Mouse (Mus musculus) hindbrain, embryonic 13.5 days (tissue): Measurements from ENCODE around the gene Itpr2. TPM values are rescaled to one million over a fixed set of nuclear protein-coding genes. Genes with fewer than 3 reads are reported as not detected.

Experiments used
- ATAC-seq: fragments of 200-750 bp; cut with Nextera tagmentation; 2 replicates; pipeline ENCODE4 v1.8.0; 2017; ENCODE audit warnings: moderate TSS enrichment; ENCODE audit not compliant: low FRiP score
- H3K27ac ChIP-seq: fragments of 300-500 bp; sonication (generic); 2 replicates; pipeline ENCODE4 v1.5.1; 2015; ENCODE audit warnings: inconsistent platforms, mild to moderate bottlenecking, moderate library complexity
- H3K27me3 ChIP-seq: fragments of 300-500 bp; sonication (generic); 2 replicates; pipeline ENCODE4 v1.6.1; 2015; ENCODE audit warnings: mild to moderate bottlenecking, inconsistent platforms
- H3K36me3 ChIP-seq: fragments of 300-500 bp; sonication (generic); 2 replicates; pipeline ENCODE4 v1.6.1; 2015; ENCODE audit warnings: mild to moderate bottlenecking, inconsistent platforms
- H3K4me1 ChIP-seq: fragments of 300-500 bp; sonication (generic); replicated peaks from 2 replicates; pipeline ENCODE4 v1.6.1; 2015; ENCODE audit warnings: inconsistent platforms
- H3K4me2 ChIP-seq: fragments of 300-500 bp; sonication (generic); 2 replicates; pipeline ENCODE4 v1.6.1; 2015; ENCODE audit warnings: inconsistent platforms, mild to moderate bottlenecking, moderate library complexity
- H3K4me3 ChIP-seq: fragments of 300-500 bp; sonication (generic); 2 replicates; pipeline ENCODE4 v1.5.1; 2015; ENCODE audit warnings: mild to moderate bottlenecking, inconsistent platforms
- H3K9ac ChIP-seq: fragments of 300-500 bp; sonication (generic); 2 replicates; pipeline ENCODE4 v1.6.1; 2015; ENCODE audit warnings: mild to moderate bottlenecking, inconsistent platforms
- H3K9me3 ChIP-seq: fragments of 300-500 bp; sonication (generic); 2 replicates; pipeline ENCODE4 v1.6.1; 2016; ENCODE audit warnings: inconsistent platforms
- WGBS: fragments of 180-500 bp; shearing (Covaris S2); methylation state at CpG from one replicate; pipeline ENCODE4 v1.1.7; 2015; 5-methylcytosine and 5-hydroxymethylcytosine counted together
- polyA plus RNA-seq: library from polyadenylated mRNA; unstranded; fragments of >200 nt; fragmentation: Nextera tagmentation; extraction: Ambion mirVana; gene quantifications from 2 replicates; pipeline ENCODE4 v1.2.1, GENCODE M21; 2015

The Itpr2 gene
- polyA plus RNA-seq, 1 experiment from 2014 or later: 5.5 TPM

DNA sequence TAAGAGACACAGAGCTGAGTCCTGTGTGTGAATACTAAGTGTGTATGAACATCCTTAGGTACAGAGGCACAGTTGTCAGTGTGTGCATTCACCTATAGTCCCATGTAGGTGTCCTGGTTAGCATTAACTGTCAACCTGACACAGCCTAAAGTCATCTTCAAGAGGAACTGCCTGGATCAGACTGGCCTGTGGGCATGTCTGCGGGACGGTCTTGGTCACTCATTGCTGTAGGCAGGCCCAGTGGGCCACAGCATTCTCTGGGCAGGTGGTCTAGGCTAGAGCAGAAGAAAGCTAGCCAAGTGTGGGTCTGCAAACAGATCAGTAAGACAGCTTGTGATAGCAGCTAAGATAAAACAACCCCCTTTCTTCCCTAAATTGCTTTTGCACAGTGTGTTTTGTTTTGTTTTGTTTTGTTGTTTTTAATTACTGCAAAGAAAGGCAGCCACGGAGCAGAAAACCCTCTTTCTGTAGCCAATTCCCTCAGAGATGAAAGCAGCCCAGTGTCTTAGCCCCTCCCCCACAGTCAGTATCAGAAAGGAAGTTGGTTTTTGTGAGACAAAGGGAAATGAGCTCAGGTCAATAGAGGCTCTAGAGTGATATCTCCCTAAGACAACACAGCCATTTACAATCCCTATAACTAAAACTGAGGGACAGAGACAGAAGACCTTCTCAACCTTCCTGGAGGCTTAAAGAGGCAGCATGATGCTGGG, 422.1 kb downstream of the Itpr2 start:
- no peak for ATAC-seq
- no peak overlapping the region for H3K4me2 ChIP-seq
- H3K4me1 ChIP-seq: peaks cover 18% of the 10 kb centered on the region
- peaks cover 7% of the 10 kb centered on the region; the same call in 1 of the 2 replicates for H3K9me3 ChIP-seq
- no peaks in the 10 kb centered on the region for H3K36me3 ChIP-seq
- no peak overlapping the region for H3K27ac ChIP-seq
- H3K4me3 ChIP-seq: no peak overlapping the region
- WGBS: 49% methylated on average over 3 of the region's 3 CpGs
- H3K27me3 ChIP-seq: no peaks in the 10 kb centered on the region
- H3K9ac ChIP-seq: no peak overlapping the region

DNA sequence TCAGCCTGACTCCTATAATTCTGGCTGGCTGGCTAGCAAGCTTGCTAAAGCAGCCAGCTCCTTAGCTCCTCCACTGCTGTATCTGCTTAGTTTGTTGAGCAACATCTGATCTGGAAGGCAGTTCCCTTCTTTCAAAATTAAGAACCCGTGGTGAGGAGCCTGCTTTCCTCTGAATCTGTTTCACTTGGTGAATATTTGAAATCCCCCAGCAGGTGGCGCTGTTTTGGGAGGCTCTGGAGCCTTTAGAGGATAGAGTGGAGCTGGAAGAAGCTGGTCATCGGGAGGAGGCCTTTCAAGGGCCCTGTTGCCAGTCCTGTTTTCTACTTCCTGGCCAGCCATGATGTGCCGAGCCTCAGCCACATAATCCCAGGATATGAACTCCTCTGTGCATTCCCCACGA, 422.8 kb downstream of the Itpr2 start:
- no peak for ATAC-seq
- Histone ChIP-seq H3K9me3 (peaks cover 7% of the 10 kb centered on the region; the same call in 1 of the 2 replicates), H3K4me2 (no peak overlapping the region), H3K4me3 (no peak overlapping the region), H3K36me3 (no peaks in the 10 kb centered on the region), H3K4me1 (peaks cover 18% of the 10 kb centered on the region), H3K9ac (no peak overlapping the region), H3K27me3 (no peaks in the 10 kb centered on the region), H3K27ac (no peak overlapping the region)
- 50% methylated on average over 5 of the region's 5 CpGs for WGBS

DNA sequence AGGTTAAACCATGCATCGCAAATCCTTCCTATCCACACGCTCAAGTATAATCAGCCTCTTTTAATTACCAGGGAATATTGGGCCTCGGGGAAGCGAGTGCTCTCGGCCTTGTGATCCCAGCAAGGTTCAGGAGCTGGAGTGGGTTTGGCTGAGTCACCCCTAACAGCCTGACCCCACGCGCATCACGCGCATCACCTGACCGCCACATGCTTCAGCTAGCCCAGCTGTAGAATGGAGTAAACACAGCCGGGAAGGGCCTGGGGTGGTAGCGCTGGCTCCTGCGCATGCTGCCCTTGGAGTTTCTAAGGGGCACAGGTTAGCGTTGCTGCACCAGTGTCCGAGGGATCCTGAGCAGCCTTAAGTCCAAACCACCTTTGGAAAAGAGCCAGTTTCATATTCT, 423.9 kb downstream of the Itpr2 start:
- whole genome bisulfite sequencing: 88% methylated on average over 15 of the region's 15 CpGs
- Histone ChIP-seq H3K27me3 (no peaks in the 10 kb centered on the region), H3K27ac (no peak overlapping the region), H3K4me1 (peaks cover 15% of the 10 kb centered on the region), H3K9me3 (peaks cover 12% of the 10 kb centered on the region), H3K36me3 (no peaks in the 10 kb centered on the region), H3K4me3 (no peak overlapping the region), H3K4me2 (no peak overlapping the region), H3K9ac (no peak overlapping the region)
- ATAC-seq: no peak

DNA sequence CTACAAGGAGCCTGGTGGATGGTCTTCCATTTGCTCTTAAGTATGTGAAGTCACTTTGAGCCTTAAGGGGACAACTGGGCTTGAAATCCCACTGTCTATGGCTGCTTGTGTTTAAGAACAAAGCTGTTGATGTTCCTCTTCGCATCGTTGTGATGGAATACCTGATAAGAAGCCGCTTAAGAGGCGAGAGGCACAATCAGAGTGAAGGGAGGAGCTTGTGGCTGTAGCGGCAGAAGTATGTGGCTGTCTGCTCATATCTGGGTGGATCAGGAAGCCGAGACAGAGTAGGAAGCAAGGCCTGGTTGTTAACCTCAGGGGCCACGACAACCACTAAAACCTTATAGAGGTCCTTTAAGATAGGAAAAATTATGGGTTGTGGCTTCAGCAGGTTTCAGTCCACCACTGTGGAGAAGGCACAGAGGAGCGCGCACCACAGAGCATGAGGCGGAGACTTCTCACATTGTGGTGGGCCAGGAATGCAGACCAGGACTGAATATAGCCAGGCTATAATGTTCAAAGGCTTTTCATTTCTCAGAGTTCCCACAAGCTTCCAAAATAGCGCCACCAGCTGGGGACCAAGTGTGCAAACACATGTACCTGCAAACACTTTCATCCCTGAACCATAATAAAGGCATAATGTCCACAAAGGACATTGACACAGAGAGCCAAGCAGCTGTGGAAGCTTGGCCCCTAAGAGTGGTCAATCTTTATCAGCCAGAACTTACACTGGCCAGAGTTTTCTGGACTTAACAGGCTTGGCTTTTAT, 424.7 kb downstream of the Itpr2 start:
- Histone ChIP-seq H3K9me3 (peaks cover 12% of the 10 kb centered on the region), H3K4me2 (no peak overlapping the region), H3K27me3 (no peaks in the 10 kb centered on the region), H3K4me1 (peaks cover 10% of the 10 kb centered on the region), H3K36me3 (no peaks in the 10 kb centered on the region), H3K4me3 (no peak overlapping the region), H3K27ac (no peak overlapping the region), H3K9ac (no peak overlapping the region)
- WGBS: 87% methylated on average over 11 of the region's 11 CpGs
- ATAC-seq: no peak

DNA sequence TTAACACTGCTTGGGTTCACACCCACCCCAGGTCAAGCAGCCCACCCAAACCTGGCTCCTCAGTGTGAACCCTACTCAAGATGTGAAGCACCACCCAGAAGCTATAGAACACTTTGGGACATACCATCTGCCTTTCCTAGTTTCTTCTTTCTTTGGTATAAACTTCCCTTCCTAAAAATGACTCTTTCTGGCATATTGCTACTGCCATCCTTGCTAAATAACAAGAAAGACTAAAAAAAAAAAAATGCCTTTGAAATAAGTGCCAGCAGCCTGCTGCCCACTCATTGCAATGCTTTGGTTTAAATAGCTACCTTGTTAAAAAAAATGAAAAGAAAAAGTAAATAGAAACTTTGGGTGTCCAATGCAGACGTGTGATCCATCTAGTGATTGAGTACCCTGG, 429.2 kb downstream of the Itpr2 start:
- Histone ChIP-seq H3K9me3 (peaks cover 12% of the 10 kb centered on the region), H3K4me3 (no peak overlapping the region), H3K36me3 (no peaks in the 10 kb centered on the region), H3K9ac (no peak overlapping the region), H3K4me1 (no peaks in the 10 kb centered on the region), H3K27ac (no peak overlapping the region), H3K4me2 (no peak overlapping the region), H3K27me3 (no peaks in the 10 kb centered on the region)
- WGBS: 85% methylated on average over 1 of the region's 1 CpGs
- ATAC-seq: no peak

DNA sequence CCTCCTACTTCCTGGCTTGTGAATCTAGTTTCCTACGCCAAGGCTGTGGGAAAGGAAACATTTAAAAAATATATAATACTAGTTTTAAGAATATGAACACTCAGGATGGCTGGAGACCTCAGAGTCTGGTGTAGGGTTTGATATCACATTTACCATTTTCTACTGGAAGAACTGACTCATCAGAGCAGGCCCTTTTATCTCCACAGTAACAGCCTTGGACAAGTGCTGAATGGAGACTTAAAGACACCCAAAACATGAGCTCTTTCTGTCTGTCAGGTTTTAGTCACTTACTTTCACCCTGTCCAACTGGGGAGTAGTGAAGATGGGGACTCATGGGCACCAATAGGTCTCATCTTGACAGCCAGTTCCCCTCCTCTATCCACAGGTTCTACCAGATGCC, 430.1 kb downstream of the Itpr2 start:
- Histone ChIP-seq H3K4me3 (no peak overlapping the region), H3K4me1 (no peaks in the 10 kb centered on the region), H3K9me3 (peaks cover 12% of the 10 kb centered on the region), H3K9ac (no peak overlapping the region), H3K27ac (no peak overlapping the region), H3K4me2 (no peak overlapping the region), H3K27me3 (no peaks in the 10 kb centered on the region), H3K36me3 (no peaks in the 10 kb centered on the region)
- 86% methylated on average over 1 of the region's 1 CpGs for WGBS
- ATAC-seq: no peak

Other genes starting within 250 kb of the Itpr2 start
- gene Fgfr1op2, start 75.0 kb upstream of the Itpr2 start, polyA plus RNA-seq: 48.7 and 53.1 TPM in 2 replicates
- 60.4 and 60.8 TPM in 2 replicates for gene Ints13, start 75.6 kb upstream of the Itpr2 start, polyA plus RNA-seq
- 113 and 119 TPM in 2 replicates for gene Med21, start 140.3 kb upstream of the Itpr2 start, polyA plus RNA-seq
- 29.8 and 30.1 TPM in 2 replicates for gene Tm7sf3, start 140.6 kb upstream of the Itpr2 start, polyA plus RNA-seq
- gene Stk38l, start 222.8 kb upstream of the Itpr2 start, polyA plus RNA-seq: 15.9 and 17.5 TPM in 2 replicates